Mouse (Mus musculus): ENCODE measurements around the gene Vps25. TPM values are rescaled to one million over a fixed set of nuclear protein-coding genes. Genes with fewer than 3 reads are reported as not detected.
A peak's percentile ranks its signal among the peaks of the same experiment; 100 is the strongest.

Gene Vps25
- total and polyA plus RNA-seq, 2 experiments from 2014 or later, result 71.7 to 138 TPM

- Histone ChIP-seq H3K27ac (ENCODE audit: low read depth, low read length) (no peak overlapping the region), H3K4me2 (ENCODE audit: low read depth) (no peak overlapping the region), H3K4me3 (ENCODE audit: low read depth, low read length) (no peak overlapping the region), H3K36me3 (ENCODE audit: insufficient read depth) (no peaks in the 10 kb centered on the region), H3K9ac (no peak overlapping the region), H3K9me3 (ENCODE audit: low read length) (no peaks in the 10 kb centered on the region), H3K27me3 (ENCODE audit: insufficient read depth, low read length) (no peaks in the 10 kb centered on the region), H3K4me1 (ENCODE audit: insufficient read depth) (peaks cover 4% of the 10 kb centered on the region; the same call in 1 of the 2 replicates)
- no peak for ATAC-seq
- 94% methylated on average over 3 of the region's 3 CpGs for WGBS
- DNase-seq, result no peak
- no peak for TF ChIP-seq CTCF (IDR thresholded peaks at IDR 0.05; ENCODE audit: low read depth)
Observed at GRCm38 (mm10) chr11:101272446-101272845, 18.9 kb downstream of the Vps25 start.

GRCm38 (mm10) chr11:101275309-101275708 is 21.8 kb downstream of the Vps25 start:
- WGBS, result 62% methylated on average over 4 of the region's 4 CpGs

GRCm38 (mm10) chr11:101276319-101277070 is 23.0 kb downstream of the Vps25 start:
- Histone ChIP-seq H3K9ac (no peak overlapping the region), H3K27me3 (ENCODE audit: insufficient read depth, low read length) (no peaks in the 10 kb centered on the region), H3K4me1 (ENCODE audit: insufficient read depth) (peaks cover 12% of the 10 kb centered on the region), H3K4me3 (ENCODE audit: low read depth, low read length) (no peak overlapping the region), H3K9me3 (ENCODE audit: low read length) (no peaks in the 10 kb centered on the region), H3K27ac (ENCODE audit: low read depth, low read length) (no peak overlapping the region), H3K4me2 (ENCODE audit: low read depth) (no peak overlapping the region), H3K36me3 (ENCODE audit: insufficient read depth) (no peaks in the 10 kb centered on the region)
- 24% methylated on average over 27 of the region's 27 CpGs for WGBS
- DNase-seq, result no peak
- ATAC-seq, result no peak
- no peak for TF ChIP-seq CTCF (IDR thresholded peaks at IDR 0.05; ENCODE audit: low read depth)

More at GRCm38 (mm10) chr11:101275309-101275708, 21.8 kb downstream of the Vps25 start:
- Histone ChIP-seq H3K9me3 (ENCODE audit: low read length) (no peaks in the 10 kb centered on the region), H3K4me3 (ENCODE audit: low read depth, low read length) (no peak overlapping the region), H3K27ac (ENCODE audit: low read depth, low read length) (no peak overlapping the region), H3K4me1 (ENCODE audit: insufficient read depth) (peaks cover 12% of the 10 kb centered on the region), H3K36me3 (ENCODE audit: insufficient read depth) (no peaks in the 10 kb centered on the region), H3K4me2 (ENCODE audit: low read depth) (no peak overlapping the region), H3K27me3 (ENCODE audit: insufficient read depth, low read length) (no peaks in the 10 kb centered on the region), H3K9ac (no peak overlapping the region)
- ATAC-seq (no peak), DNase-seq (no peak)
- TF ChIP-seq CTCF (IDR thresholded peaks at IDR 0.05; ENCODE audit: low read depth), result no peak

- TF ChIP-seq CTCF (IDR thresholded peaks at IDR 0.05; ENCODE audit: low read depth), result no peak
- WGBS, result 72% methylated on average over 12 of the region's 12 CpGs
- Histone ChIP-seq H3K4me3 (ENCODE audit: low read depth, low read length) (peak overlapping the region; percentile 58), H3K9me3 (ENCODE audit: low read length) (no peaks in the 10 kb centered on the region), H3K9ac (peak overlapping the region; percentile 67), H3K4me2 (ENCODE audit: low read depth) (peak overlapping the region; percentile 80), H3K27ac (ENCODE audit: low read depth, low read length) (no peak overlapping the region), H3K36me3 (ENCODE audit: insufficient read depth) (no peaks in the 10 kb centered on the region), H3K4me1 (ENCODE audit: insufficient read depth) (peaks cover 12% of the 10 kb centered on the region), H3K27me3 (ENCODE audit: insufficient read depth, low read length) (no peaks in the 10 kb centered on the region)
- ATAC-seq (no peak), DNase-seq (no peak)
Observed at GRCm38 (mm10) chr11:101277381-101278222, 24.1 kb downstream of the Vps25 start.

GRCm38 (mm10) chr11:101278223-101279192 is 25.0 kb downstream of the Vps25 start, which contains the start of the genes Cntd1 and Coa3:
Gene Cntd1, plus strand, starts transcription at chr11:101279012.
Gene Coa3, minus strand, starts transcription at chr11:101279114.
- H3K4me1 ChIP-seq (ENCODE audit: insufficient read depth), result peaks cover 12% of the 10 kb centered on the region
- peak within 1 kb of the TSS; percentile 58 for H3K4me3 ChIP-seq (ENCODE audit: low read depth, low read length)
- peak within 1 kb of the TSS; percentile 80 for H3K4me2 ChIP-seq (ENCODE audit: low read depth)
- TF ChIP-seq CTCF (IDR thresholded peaks at IDR 0.05; ENCODE audit: low read depth), result peak; percentile 36
- peak; percentile 92 for DNase-seq
- peak; percentile 100 for ATAC-seq
- peak within 1 kb of the TSS; percentile 67 for H3K9ac ChIP-seq
- 11% methylated on average over 45 of the region's 45 CpGs for WGBS
- H3K27me3 ChIP-seq (ENCODE audit: insufficient read depth, low read length), result no peaks in the 10 kb centered on the region
- no peaks in the 10 kb centered on the region for H3K9me3 ChIP-seq (ENCODE audit: low read length)
- no peaks in the 10 kb centered on the region for H3K36me3 ChIP-seq (ENCODE audit: insufficient read depth)
- H3K27ac ChIP-seq (ENCODE audit: low read depth, low read length), result peak within 1 kb of the TSS; percentile 42

- peak overlapping the region; percentile 58 for H3K4me3 ChIP-seq (ENCODE audit: low read depth, low read length)
- H3K4me2 ChIP-seq (ENCODE audit: low read depth), result peak overlapping the region; percentile 80
- 63% methylated on average over 14 of the region's 14 CpGs for WGBS
- ATAC-seq, result peak; percentile 5; the same call in 1 of the 2 replicates
- H3K9ac ChIP-seq, result no peak overlapping the region
- no peak for TF ChIP-seq CTCF (IDR thresholded peaks at IDR 0.05; ENCODE audit: low read depth)
- H3K9me3 ChIP-seq (ENCODE audit: low read length), result no peaks in the 10 kb centered on the region
- no peak for DNase-seq
- no peak overlapping the region for H3K27ac ChIP-seq (ENCODE audit: low read depth, low read length)
- H3K27me3 ChIP-seq (ENCODE audit: insufficient read depth, low read length), result no peaks in the 10 kb centered on the region
- peaks cover 12% of the 10 kb centered on the region for H3K4me1 ChIP-seq (ENCODE audit: insufficient read depth)
- no peaks in the 10 kb centered on the region for H3K36me3 ChIP-seq (ENCODE audit: insufficient read depth)
Observed at GRCm38 (mm10) chr11:101279193-101279569, 25.7 kb downstream of the Vps25 start.

Measured in forebrain, postnatal 0 days (tissue).